Mouse (Mus musculus): ENCODE measurements around the gene Smpd1.

DNA sequence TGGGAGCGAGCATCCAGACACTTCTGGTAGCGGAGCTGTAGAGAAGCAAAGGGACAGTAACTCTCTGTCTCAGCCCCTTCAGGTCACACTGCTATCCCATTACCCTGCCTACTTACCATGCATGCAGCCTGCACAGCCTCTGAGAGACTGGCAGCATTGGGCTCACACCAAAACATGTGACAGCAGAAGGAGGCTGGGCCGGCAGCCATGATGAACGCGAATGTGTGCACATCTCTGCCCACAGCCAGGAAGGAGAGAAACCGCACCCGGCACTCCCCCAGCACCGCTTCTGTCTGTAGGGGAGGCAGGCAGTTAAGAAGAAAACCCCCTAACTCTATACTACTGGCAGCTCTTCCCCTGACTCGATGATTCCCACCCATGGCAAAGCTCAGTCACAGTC is 4.9 kb downstream of the Smpd1 start:
- TF ChIP-seq SMC3 (IDR thresholded peaks at IDR 0.05; ENCODE audit: low read depth, low read length) (no peak), MAX (IDR thresholded peaks at IDR 0.05; ENCODE audit: low read length) (no peak), EP300 (IDR thresholded peaks at IDR 0.05; ENCODE audit: low read depth in 1 of 2, low read length in 2 of 2) (no peak), CTCF (IDR thresholded peaks at IDR 0.05 in 2 of 3, conservative IDR thresholded peaks at IDR 0.05 in 1 of 3; ENCODE audit: control insufficient read depth in 1 of 3, insufficient read depth in 1 of 3, low read depth in 2 of 3, low read length in 3 of 3, poor library complexity in 1 of 3, severe bottlenecking in 1 of 3) (no peak), GATA1 (IDR thresholded peaks at IDR 0.05; ENCODE audit: low read depth, low read length) (no peak), CHD2 (IDR thresholded peaks at IDR 0.05; ENCODE audit: low read length) (no peak), BHLHE40 (IDR thresholded peaks at IDR 0.05; ENCODE audit: borderline replicate concordance, low read depth, low read length) (no peak), E2F4 (IDR thresholded peaks at IDR 0.05; ENCODE audit: borderline replicate concordance, low read depth, low read length) (no peak)

Data from MEL (cell line).